Mouse (Mus musculus) hindbrain, embryonic 12.5 days (tissue): Measurements from ENCODE around the gene Mef2c. TPM values are rescaled to one million over a fixed set of nuclear protein-coding genes. Genes with fewer than 3 reads are reported as not detected.

Source experiments
- ATAC-seq: fragments of 200-750 bp; cut with Nextera tagmentation; 2 replicates; pipeline ENCODE4 v1.8.0; 2017; ENCODE audit warnings: moderate TSS enrichment; ENCODE audit not compliant: low FRiP score
- H3K27ac ChIP-seq: fragments of 300-500 bp; sonication (generic); 2 replicates; pipeline ENCODE4 v1.5.1; 2016; ENCODE audit warnings: mild to moderate bottlenecking
- H3K27me3 ChIP-seq: fragments of 300-500 bp; sonication (generic); 2 replicates; pipeline ENCODE4 v1.6.1; 2016; ENCODE audit warnings: mild to moderate bottlenecking
- H3K36me3 ChIP-seq: fragments of 300-500 bp; sonication (generic); 2 replicates; pipeline ENCODE4 v1.6.1; 2016; ENCODE audit warnings: mild to moderate bottlenecking
- H3K4me1 ChIP-seq: fragments of 300-500 bp; sonication (generic); 2 replicates; pipeline ENCODE4 v1.6.1; 2016
- H3K4me2 ChIP-seq: fragments of 300-500 bp; sonication (generic); replicated peaks from 2 replicates; pipeline ENCODE4 v1.6.1; 2016; ENCODE audit warnings: mild to moderate bottlenecking
- H3K4me3 ChIP-seq: fragments of 300-500 bp; sonication (generic); 2 replicates; pipeline ENCODE4 v1.5.1; 2016; ENCODE audit warnings: mild to moderate bottlenecking
- H3K9ac ChIP-seq: fragments of 300-500 bp; sonication (generic); 2 replicates; pipeline ENCODE4 v1.6.1; 2016; ENCODE audit warnings: mild to moderate bottlenecking, moderate library complexity
- H3K9me3 ChIP-seq: fragments of 300-500 bp; sonication (generic); replicated peaks from 2 replicates; pipeline ENCODE4 v1.6.1; 2016; ENCODE audit warnings: mild to moderate bottlenecking
- WGBS: fragments of 180-500 bp; shearing (Covaris S2); methylation state at CpG from one replicate; pipeline ENCODE4 v1.1.7; 2016; 5-methylcytosine and 5-hydroxymethylcytosine counted together
- polyA plus RNA-seq: library from polyadenylated mRNA; unstranded; fragments of >200 nt; fragmentation: Nextera tagmentation; extraction: Ambion mirVana; gene quantifications from 2 replicates; pipeline ENCODE4 v1.2.1, GENCODE M21; 2016

The Mef2c gene
- polyA plus RNA-seq, 1 experiment from 2014 or later = 28.9 TPM

GRCm38 (mm10) chr13:83580856-83581255 lies 77.0 kb downstream of the Mef2c start:
- no peaks in the 10 kb centered on the region for H3K36me3 ChIP-seq
- no peak overlapping the region for H3K4me2 ChIP-seq
- ATAC-seq = no peak
- H3K27ac ChIP-seq = no peak overlapping the region
- WGBS = 87% methylated on average over 5 of the region's 5 CpGs
- H3K4me3 ChIP-seq = no peak overlapping the region
- no peaks in the 10 kb centered on the region for H3K4me1 ChIP-seq
- H3K9me3 ChIP-seq = no peaks in the 10 kb centered on the region
- no peak overlapping the region for H3K9ac ChIP-seq
- no peaks in the 10 kb centered on the region for H3K27me3 ChIP-seq

GRCm38 (mm10) chr13:83582564-83582963 lies 78.7 kb downstream of the Mef2c start:
- Histone ChIP-seq H3K4me3 (no peak overlapping the region), H3K9ac (no peak overlapping the region), H3K27ac (no peak overlapping the region), H3K4me2 (no peak overlapping the region), H3K4me1 (no peaks in the 10 kb centered on the region), H3K36me3 (no peaks in the 10 kb centered on the region), H3K27me3 (no peaks in the 10 kb centered on the region), H3K9me3 (no peaks in the 10 kb centered on the region)
- no peak for ATAC-seq
- WGBS = 88% methylated on average over 1 of the region's 1 CpGs

- WGBS = 43% methylated on average over 4 of the region's 4 CpGs
- Histone ChIP-seq H3K36me3 (no peaks in the 10 kb centered on the region), H3K4me2 (no peak overlapping the region), H3K9me3 (no peaks in the 10 kb centered on the region), H3K4me1 (no peaks in the 10 kb centered on the region), H3K27me3 (no peaks in the 10 kb centered on the region), H3K9ac (no peak overlapping the region), H3K4me3 (no peak overlapping the region), H3K27ac (no peak overlapping the region)
- no peak for ATAC-seq
Measured at GRCm38 (mm10) chr13:83583881-83584280, 80.0 kb downstream of the Mef2c start.

DNA sequence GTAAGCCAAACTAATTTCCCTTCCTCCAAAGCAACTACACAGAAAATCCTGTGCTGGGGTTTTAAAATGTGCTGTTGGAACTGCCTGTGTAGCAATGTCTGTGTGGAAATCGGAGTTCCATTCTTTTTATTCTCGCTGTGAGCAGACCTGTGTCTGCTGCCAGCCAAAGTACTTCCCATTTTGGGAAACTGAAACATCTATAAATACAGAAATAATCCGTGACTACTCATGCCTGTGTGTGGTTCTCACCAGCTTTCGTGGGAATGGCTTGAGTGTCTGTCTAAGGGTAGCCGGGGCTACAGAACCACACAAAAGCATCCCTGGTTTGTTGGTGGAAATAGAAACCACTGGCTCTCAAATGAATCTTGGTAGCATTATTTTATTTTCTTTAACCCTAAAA lies 81.5 kb downstream of the Mef2c start:
- no peaks in the 10 kb centered on the region for H3K9me3 ChIP-seq
- H3K4me3 ChIP-seq = no peak overlapping the region
- no peaks in the 10 kb centered on the region for H3K36me3 ChIP-seq
- ATAC-seq = no peak
- no peaks in the 10 kb centered on the region for H3K4me1 ChIP-seq
- no peak overlapping the region for H3K4me2 ChIP-seq
- 89% methylated on average over 5 of the region's 5 CpGs for WGBS
- no peak overlapping the region for H3K27ac ChIP-seq
- H3K27me3 ChIP-seq = no peaks in the 10 kb centered on the region
- no peak overlapping the region for H3K9ac ChIP-seq

DNA sequence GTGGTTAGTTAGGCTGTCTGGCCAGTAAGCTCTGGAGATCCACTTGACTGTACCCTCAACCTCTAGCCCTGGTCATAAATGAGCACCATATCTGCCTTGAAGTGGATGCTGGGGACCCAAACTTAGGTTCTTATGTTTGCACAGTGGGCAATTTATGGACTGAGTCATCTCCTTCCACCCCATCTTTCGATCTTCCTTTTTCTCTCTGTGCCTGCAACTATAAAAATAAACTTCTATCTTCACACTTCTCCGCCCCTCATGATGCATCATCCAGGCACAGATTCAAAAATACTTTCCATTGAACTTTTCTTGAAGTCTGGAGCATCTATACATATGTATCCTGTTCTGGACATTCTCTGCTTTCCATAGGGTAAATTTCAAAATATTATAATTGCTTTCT lies 84.4 kb downstream of the Mef2c start:
- Histone ChIP-seq H3K9me3 (no peaks in the 10 kb centered on the region), H3K27me3 (no peaks in the 10 kb centered on the region), H3K4me2 (no peak overlapping the region), H3K36me3 (no peaks in the 10 kb centered on the region), H3K27ac (no peak overlapping the region), H3K9ac (no peak overlapping the region), H3K4me3 (no peak overlapping the region), H3K4me1 (no peaks in the 10 kb centered on the region)
- WGBS = 85% methylated on average over 2 of the region's 2 CpGs
- no peak for ATAC-seq

DNA sequence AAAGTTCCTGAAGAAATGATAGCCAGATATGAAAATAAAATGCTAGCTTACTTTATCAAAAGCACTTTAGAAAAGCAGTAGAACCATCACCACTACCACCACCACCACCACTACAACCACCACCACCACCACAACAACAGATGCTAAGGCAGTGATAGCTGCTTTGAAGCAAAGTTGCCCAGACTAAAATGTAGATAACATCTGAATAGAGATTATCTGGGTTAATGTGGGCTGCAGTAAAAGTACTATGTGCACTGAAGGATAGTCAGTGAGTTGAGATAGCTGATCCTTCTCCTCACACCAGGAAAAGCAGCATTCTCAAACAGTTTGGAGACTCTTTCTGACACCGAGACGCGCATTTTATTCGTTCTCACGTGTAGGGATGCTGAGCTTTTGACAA lies 87.1 kb downstream of the Mef2c start:
- WGBS = 90% methylated on average over 5 of the region's 5 CpGs
- no peaks in the 10 kb centered on the region for H3K27me3 ChIP-seq
- ATAC-seq = no peak

DNA sequence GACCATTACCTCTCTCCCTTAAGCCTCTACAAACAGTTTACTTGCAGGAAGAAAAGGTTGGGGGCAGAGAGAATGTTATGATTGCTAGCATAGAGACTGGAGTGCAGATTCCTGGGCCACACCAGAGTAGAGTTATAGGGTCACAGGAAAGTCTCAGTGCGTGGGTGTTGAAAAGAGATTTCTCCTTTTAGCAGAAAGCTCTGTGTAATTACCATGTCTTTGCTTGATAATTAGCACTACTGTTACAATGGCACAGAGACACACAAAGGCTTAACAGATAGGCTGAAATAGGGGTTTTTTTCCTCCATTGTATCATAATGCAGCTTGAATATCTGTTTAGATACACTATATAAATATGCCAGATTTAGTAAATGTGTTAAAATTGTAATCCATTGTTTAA lies 91.6 kb downstream of the Mef2c start:
- Histone ChIP-seq H3K4me3 (no peak overlapping the region), H3K4me2 (no peak overlapping the region), H3K4me1 (no peaks in the 10 kb centered on the region), H3K9me3 (no peaks in the 10 kb centered on the region), H3K9ac (no peak overlapping the region), H3K27me3 (no peaks in the 10 kb centered on the region), H3K27ac (no peak overlapping the region), H3K36me3 (no peaks in the 10 kb centered on the region)
- WGBS = 42% methylated on average over 1 of the region's 1 CpGs
- ATAC-seq = no peak

More for the DNA sequence above, 87.1 kb downstream of the Mef2c start:
- Histone ChIP-seq H3K4me1 (no peaks in the 10 kb centered on the region), H3K9me3 (no peaks in the 10 kb centered on the region), H3K27ac (no peak overlapping the region), H3K9ac (no peak overlapping the region), H3K36me3 (no peaks in the 10 kb centered on the region), H3K4me3 (no peak overlapping the region), H3K4me2 (no peak overlapping the region)

- 91% methylated on average over 6 of the region's 6 CpGs for WGBS
- H3K4me3 ChIP-seq = no peak overlapping the region
- ATAC-seq = no peak
- H3K9ac ChIP-seq = no peak overlapping the region
- no peaks in the 10 kb centered on the region for H3K36me3 ChIP-seq
- H3K4me1 ChIP-seq = no peaks in the 10 kb centered on the region
- no peak overlapping the region for H3K4me2 ChIP-seq
- H3K9me3 ChIP-seq = no peaks in the 10 kb centered on the region
- H3K27me3 ChIP-seq = no peaks in the 10 kb centered on the region
- H3K27ac ChIP-seq = no peak overlapping the region
Measured at GRCm38 (mm10) chr13:83596989-83597738, 93.3 kb downstream of the Mef2c start.

- no peak for ATAC-seq
- no peaks in the 10 kb centered on the region for H3K9me3 ChIP-seq
- 98% methylated on average over 3 of the region's 3 CpGs for WGBS
- no peak overlapping the region for H3K27ac ChIP-seq
- no peak overlapping the region for H3K4me3 ChIP-seq
- H3K4me2 ChIP-seq = no peak overlapping the region
- no peaks in the 10 kb centered on the region for H3K4me1 ChIP-seq
- H3K27me3 ChIP-seq = no peaks in the 10 kb centered on the region
- H3K9ac ChIP-seq = no peak overlapping the region
- H3K36me3 ChIP-seq = no peaks in the 10 kb centered on the region
Measured at GRCm38 (mm10) chr13:83597739-83598210, 93.9 kb downstream of the Mef2c start.

DNA sequence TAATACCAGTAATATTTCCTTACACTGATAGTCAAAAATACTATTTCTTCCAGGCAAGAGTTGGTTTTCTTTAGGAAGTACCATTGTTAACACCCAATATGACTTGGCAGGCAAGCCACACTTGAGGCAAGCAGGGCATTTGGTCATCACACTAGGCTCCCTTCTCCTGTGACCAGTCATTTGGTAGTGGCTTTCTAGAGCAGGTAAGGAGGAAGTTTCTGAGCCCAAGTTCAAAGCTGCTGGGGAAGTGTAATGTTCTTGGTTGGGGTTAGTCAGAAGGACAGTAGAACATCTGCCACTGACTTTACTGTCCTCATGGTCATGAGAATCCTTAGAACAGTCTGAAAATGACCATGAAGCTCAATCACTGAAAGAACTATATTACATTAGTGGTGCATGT lies 96.5 kb downstream of the Mef2c start:
- no peaks in the 10 kb centered on the region for H3K36me3 ChIP-seq
- H3K9me3 ChIP-seq = no peaks in the 10 kb centered on the region
- H3K27me3 ChIP-seq = no peaks in the 10 kb centered on the region
- H3K4me3 ChIP-seq = no peak overlapping the region
- H3K4me1 ChIP-seq = peaks cover 5% of the 10 kb centered on the region; the same call in 1 of the 2 replicates
- no peak overlapping the region for H3K27ac ChIP-seq
- no peak overlapping the region for H3K9ac ChIP-seq
- H3K4me2 ChIP-seq = no peak overlapping the region
- no peak for ATAC-seq

DNA sequence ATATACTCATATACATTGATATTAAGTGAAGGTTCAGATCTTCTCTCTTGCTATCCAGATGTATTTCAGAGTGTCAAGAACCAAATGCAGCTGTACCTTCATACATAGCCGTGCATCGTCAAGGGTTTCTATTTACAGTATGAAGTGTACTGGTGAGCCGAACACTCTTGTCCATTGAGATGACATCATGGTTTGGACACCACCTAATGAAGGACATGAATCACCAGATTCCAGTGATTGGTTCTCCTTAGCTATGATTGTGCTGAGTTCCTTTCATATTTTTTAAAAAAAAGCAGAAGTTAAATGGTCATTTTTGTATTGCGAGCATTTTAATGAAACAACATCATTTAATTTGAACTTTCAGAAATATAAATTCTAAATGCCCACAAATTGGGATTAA lies 97.9 kb downstream of the Mef2c start:
- H3K9me3 ChIP-seq = no peaks in the 10 kb centered on the region
- H3K36me3 ChIP-seq = no peaks in the 10 kb centered on the region
- WGBS = 96% methylated on average over 4 of the region's 4 CpGs
- ATAC-seq = no peak
- H3K4me2 ChIP-seq = no peak overlapping the region
- no peak overlapping the region for H3K4me3 ChIP-seq
- no peak overlapping the region for H3K9ac ChIP-seq
- peaks cover 5% of the 10 kb centered on the region; the same call in 1 of the 2 replicates for H3K4me1 ChIP-seq
- no peak overlapping the region for H3K27ac ChIP-seq
- H3K27me3 ChIP-seq = no peaks in the 10 kb centered on the region

DNA sequence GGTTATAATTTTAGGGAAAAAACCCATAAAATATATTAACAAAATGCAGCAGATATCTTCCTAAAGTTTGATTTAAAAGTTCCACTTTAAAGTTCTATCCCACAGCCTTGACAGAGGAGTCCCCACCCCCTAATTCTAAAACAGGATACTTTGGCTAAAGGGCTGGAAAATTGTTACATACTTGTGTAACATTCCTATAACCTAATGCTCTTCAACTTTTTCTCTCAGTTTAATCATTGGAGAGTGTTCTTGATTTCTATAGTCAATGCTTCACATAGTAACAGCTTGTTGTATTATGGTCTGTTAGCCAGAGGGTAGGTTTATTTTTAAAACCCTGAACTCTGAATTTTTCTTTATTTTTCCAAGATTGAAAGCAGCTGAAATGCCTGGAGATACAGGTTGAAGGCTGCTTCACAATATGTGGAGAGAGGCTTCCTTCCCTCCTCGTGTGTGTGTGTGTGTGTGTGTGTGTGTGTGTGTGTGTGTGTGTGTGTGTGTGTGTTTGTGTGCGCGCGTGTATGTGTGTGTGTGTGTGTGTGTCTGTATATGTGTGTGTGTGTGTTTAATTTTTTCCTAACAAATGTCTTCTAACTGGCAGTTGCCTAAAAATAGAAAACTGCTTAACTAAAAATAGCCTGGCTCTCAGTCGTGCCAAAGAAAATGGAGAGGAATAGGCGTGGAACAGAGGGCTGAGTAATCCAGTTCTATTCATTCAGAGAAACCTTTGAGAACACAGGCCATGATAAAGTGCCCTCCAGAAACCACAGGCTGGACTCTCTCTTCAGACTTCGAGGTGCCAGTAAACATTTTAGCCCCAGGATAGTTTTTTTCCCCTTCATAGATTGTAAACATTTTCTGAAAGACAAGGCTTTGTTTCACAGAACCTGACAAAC lies 99.8 kb downstream of the Mef2c start:
- Histone ChIP-seq H3K4me2 (no peak overlapping the region), H3K4me1 (peaks cover 8% of the 10 kb centered on the region), H3K9me3 (no peaks in the 10 kb centered on the region), H3K9ac (no peak overlapping the region), H3K27me3 (no peaks in the 10 kb centered on the region), H3K27ac (0 out of 2 replicates have a peak overlapping the region, but pooled peaks have one; percentile 30), H3K4me3 (no peak overlapping the region), H3K36me3 (no peaks in the 10 kb centered on the region)
- WGBS = 47% methylated on average over 7 of the region's 7 CpGs
- no peak for ATAC-seq
